Mouse (Mus musculus) MEL (cell line): ENCODE data around the gene Acsm1.

ENCODE experiments used
- BHLHE40 ChIP-seq: IDR thresholded peaks from 2 replicates; pipeline ENCODE4 v1.6.1; 2012; ENCODE audit warnings: low read depth, mild to moderate bottlenecking, inconsistent platforms, low read length, improper control_type of control experiment, borderline replicate concordance
- CHD2 ChIP-seq: IDR thresholded peaks from 2 replicates; pipeline ENCODE4 v1.6.1; 2011; ENCODE audit warnings: low read length, improper control_type of control experiment
- CTCF ChIP-seq, 3 experiments: IDR thresholded peaks in 2 of 3; conservative IDR thresholded peaks in 1 of 3; 2 replicates each; pipeline ENCODE4 v1.5.1; 2011 to 2012; ENCODE audit warnings: low read length in 3 of 3, low read depth in 2 of 3, mild to moderate bottlenecking in 2 of 3, improper control_type of control experiment in 1 of 3, inconsistent platforms in 1 of 3, mixed read lengths in 1 of 3, moderate library complexity in 1 of 3; ENCODE audit not compliant: control insufficient read depth in 1 of 3, insufficient read depth in 1 of 3, poor library complexity in 1 of 3, severe bottlenecking in 1 of 3
- E2F4 ChIP-seq: IDR thresholded peaks from 2 replicates; pipeline ENCODE4 v1.6.1; 2011; ENCODE audit warnings: low read depth, low read length, improper control_type of control experiment, borderline replicate concordance
- ETS1 ChIP-seq: IDR thresholded peaks from 2 replicates; pipeline ENCODE4 v1.6.1; 2012; ENCODE audit warnings: low read depth, mild to moderate bottlenecking, inconsistent platforms, low read length, improper control_type of control experiment, moderate library complexity
- GATA1 ChIP-seq: IDR thresholded peaks from 2 replicates; pipeline ENCODE4 v1.6.1; 2011; ENCODE audit warnings: low read depth, low read length, improper control_type of control experiment
- MAZ ChIP-seq: IDR thresholded peaks from 2 replicates; pipeline ENCODE4 v1.6.1; 2012; ENCODE audit warnings: low read depth, mild to moderate bottlenecking, inconsistent platforms, low read length, improper control_type of control experiment
- POLR2A ChIP-seq, 2 experiments: IDR thresholded peaks; 2 replicates each; pipeline ENCODE4 v1.6.1; 2011 to 2012; ENCODE audit warnings: low read length in 2 of 2, mild to moderate bottlenecking in 2 of 2, control low read depth in 1 of 2, improper control_type of control experiment in 1 of 2, low read depth in 1 of 2, moderate library complexity in 1 of 2; ENCODE audit not compliant: control insufficient read depth in 1 of 2, insufficient read depth in 1 of 2, poor library complexity in 1 of 2
- RAD21 ChIP-seq: IDR thresholded peaks from 2 replicates; pipeline ENCODE4 v1.6.1; 2011; ENCODE audit warnings: mild to moderate bottlenecking, low read depth, low read length, improper control_type of control experiment
- TBP ChIP-seq: IDR thresholded peaks from 2 replicates; pipeline ENCODE4 v1.8.0; 2011; ENCODE audit warnings: low read depth, low read length, improper control_type of control experiment
- USF1 ChIP-seq: IDR thresholded peaks from 2 replicates; pipeline ENCODE4 v1.6.1; 2014; ENCODE audit warnings: low read depth, mild to moderate bottlenecking, inconsistent platforms, low read length, improper control_type of control experiment, moderate library complexity

DNA sequence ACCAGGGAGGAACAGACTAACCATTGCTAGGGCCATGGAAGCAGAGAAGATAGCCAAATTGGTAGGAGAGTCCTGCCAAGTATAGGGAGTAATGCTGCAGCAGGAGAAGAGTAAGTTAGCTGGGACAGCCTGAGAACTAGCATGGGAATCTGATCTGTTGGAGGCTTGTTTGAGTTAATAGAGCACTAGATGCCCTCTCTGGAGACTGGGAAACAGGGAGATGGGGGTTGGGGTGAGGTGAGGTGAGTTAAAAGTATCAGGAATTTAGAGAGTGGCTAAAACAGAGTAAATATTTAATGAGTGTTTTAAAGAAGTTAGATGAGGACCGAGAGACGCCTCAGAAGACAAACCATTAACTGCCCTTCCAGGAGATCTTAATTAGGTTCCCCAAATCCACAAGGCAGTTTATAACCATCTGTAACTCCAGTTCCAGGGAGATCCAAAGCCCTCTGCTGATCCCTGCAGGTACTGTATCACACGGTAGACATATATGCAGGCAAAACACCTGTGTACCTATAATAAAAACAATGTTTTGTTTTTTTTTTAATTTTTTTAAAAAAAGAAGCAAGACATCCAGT, 12.2 kb upstream of the Acsm1 start:
- TF ChIP-seq USF1 (no peak), CTCF (IDR thresholded peaks at IDR 0.05 in 2 of 3, conservative IDR thresholded peaks at IDR 0.05 in 1 of 3; ENCODE audit: control insufficient read depth in 1 of 3, insufficient read depth in 1 of 3, low read depth in 2 of 3, low read length in 3 of 3, poor library complexity in 1 of 3, severe bottlenecking in 1 of 3) (no peak), CHD2 (no peak), GATA1 (no peak), ETS1 (no peak), POLR2A (IDR thresholded peaks at IDR 0.05; ENCODE audit: control insufficient read depth in 1 of 2, insufficient read depth in 1 of 2, low read depth in 1 of 2, low read length in 2 of 2, poor library complexity in 1 of 2) (no peak), TBP (no peak), E2F4 (no peak), RAD21 (no peak), BHLHE40 (no peak), MAZ (no peak)
